Mouse (Mus musculus) cerebellum, adult (tissue): Measurements from ENCODE around the gene Heyl.

Source experiments
- ATAC-seq: cut with Nextera tagmentation; 2 replicates; pipeline ENCODE4 v1.9.2; 2017; ENCODE audit warnings: mild to moderate bottlenecking, moderate library complexity, mixed read lengths; ENCODE audit not compliant: insufficient number of reproducible peaks, low FRiP score, low TSS enrichment

The Heyl gene

GRCm38 (mm10) chr4:123233492-123234084, at the start of gene Heyl:
Gene Heyl, plus strand, starts transcription at chr4:123233556.
- no peak for ATAC-seq

- ATAC-seq: no peak
Measured at GRCm38 (mm10) chr4:123184816-123185215, 48.5 kb upstream of the Heyl start.

- no peak for ATAC-seq
Measured at GRCm38 (mm10) chr4:123192336-123192735, 41.0 kb upstream of the Heyl start.

GRCm38 (mm10) chr4:123193791-123194190, 39.6 kb upstream of the Heyl start:
- no peak for ATAC-seq

- ATAC-seq: no peak
Measured at GRCm38 (mm10) chr4:123196695-123197094, 36.7 kb upstream of the Heyl start.

- peak; percentile 64 for ATAC-seq
Measured at GRCm38 (mm10) chr4:123200771-123201185, 32.6 kb upstream of the Heyl start.

- peak; percentile 65 for ATAC-seq
Measured at GRCm38 (mm10) chr4:123201186-123202093, 31.9 kb upstream of the Heyl start, which contains the start of gene Nt5c1a. Gene Nt5c1a, plus strand, starts transcription at chr4:123201504.

GRCm38 (mm10) chr4:123202094-123202420, 31.3 kb upstream of the Heyl start:
- no peak; the same call in 1 of the 2 replicates for ATAC-seq

GRCm38 (mm10) chr4:123207337-123207736, 26.0 kb upstream of the Heyl start:
- ATAC-seq: no peak

- ATAC-seq: no peak
Measured at GRCm38 (mm10) chr4:123210996-123211395, 22.4 kb upstream of the Heyl start.

GRCm38 (mm10) chr4:123211453-123211852, 21.9 kb upstream of the Heyl start:
- no peak for ATAC-seq

- ATAC-seq: no peak
Measured at GRCm38 (mm10) chr4:123212330-123212729, 21.0 kb upstream of the Heyl start.

GRCm38 (mm10) chr4:123213975-123214374, 19.4 kb upstream of the Heyl start:
- ATAC-seq: no peak

GRCm38 (mm10) chr4:123215367-123215766, 18.0 kb upstream of the Heyl start:
- no peak for ATAC-seq

- ATAC-seq: no peak
Measured at GRCm38 (mm10) chr4:123216782-123217181, 16.6 kb upstream of the Heyl start.

- peak; percentile 72; the same call in 1 of the 2 replicates for ATAC-seq
Measured at GRCm38 (mm10) chr4:123219720-123220357, 13.5 kb upstream of the Heyl start.

GRCm38 (mm10) chr4:123220637-123221036, 12.7 kb upstream of the Heyl start:
- no peak for ATAC-seq

- no peak for ATAC-seq
Measured at GRCm38 (mm10) chr4:123223309-123223708, 10.0 kb upstream of the Heyl start.

- no peak for ATAC-seq
Measured at GRCm38 (mm10) chr4:123225718-123226403, 7.5 kb upstream of the Heyl start.

GRCm38 (mm10) chr4:123227707-123228106, 5.6 kb upstream of the Heyl start:
- no peak for ATAC-seq

- ATAC-seq: no peak
Measured at GRCm38 (mm10) chr4:123228270-123228669, 5.1 kb upstream of the Heyl start.
